Comparison of ENCODE assay signal across 10 mouse cellular contexts in the genomic region with DNA sequence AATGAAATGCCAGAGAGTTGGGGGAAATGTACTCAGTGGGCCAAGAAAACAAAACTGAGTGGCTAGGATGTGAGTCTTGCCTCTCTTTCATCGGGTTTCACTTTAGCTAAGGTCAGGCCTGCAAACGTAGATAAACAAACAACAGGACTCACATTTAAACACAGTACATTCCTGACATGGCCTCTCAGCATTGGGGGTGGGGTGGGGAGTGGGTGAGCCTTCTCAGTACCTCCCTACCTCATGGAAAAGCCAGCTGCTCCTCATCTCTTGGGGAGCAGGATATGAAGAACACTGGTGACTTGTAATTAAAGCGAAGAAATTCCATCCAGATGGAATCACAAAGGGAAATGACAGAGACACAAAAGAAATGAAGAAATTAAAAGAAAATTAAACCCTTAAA.
DNase-seq lines count a peak whose midpoint lies in the region; ATAC-seq and TF ChIP-seq lines count a peak whose summit lies in the region.
"Had no signal": no experiment of that assay in that cellular context is flagged by ENCODE, and none has a peak within 500 bp of the region (broad histone marks: within the 10 kb centered on the region; RNA-seq: fewer than 3 reads in every experiment).

No protein-coding gene starts in this region.

- no peak overlapping the region for H3K9ac ChIP-seq in hindbrain, embryonic 11.5 days (ENCODE audit: low read depth, low read length)
- H3K9ac ChIP-seq in hindbrain, embryonic 16.5 days (ENCODE audit: low read depth, low read length), result no peak overlapping the region
- no peak overlapping the region for H3K9ac ChIP-seq in midbrain, postnatal 0 days (replicated peaks; ENCODE audit: low read length, poor library complexity, severe bottlenecking)

- 61% methylated on average over 3 of the region's 3 CpGs for WGBS in hindbrain, embryonic 11.5 days
- WGBS in hindbrain, embryonic 16.5 days, result 55% methylated on average over 3 of the region's 3 CpGs
- 71% methylated on average over 3 of the region's 3 CpGs for WGBS in midbrain, embryonic 10.5 days
- 71% methylated on average over 3 of the region's 3 CpGs for WGBS in midbrain, postnatal 0 days

- H3K4me3 ChIP-seq in hindbrain, embryonic 11.5 days (ENCODE audit: low read depth, low read length), result no peak overlapping the region
- H3K4me3 ChIP-seq in hindbrain, embryonic 16.5 days (ENCODE audit: low read length), result no peak overlapping the region
- no peak overlapping the region for H3K4me3 ChIP-seq in midbrain, embryonic 10.5 days
- H3K4me3 ChIP-seq in midbrain, postnatal 0 days (ENCODE audit: low read depth, low read length), result no peak overlapping the region

- no peaks in the 10 kb centered on the region for H3K27me3 ChIP-seq in hindbrain, embryonic 11.5 days (ENCODE audit: control insufficient read depth, insufficient read depth, low read length)
- H3K27me3 ChIP-seq in hindbrain, embryonic 16.5 days (replicated peaks; ENCODE audit: control insufficient read depth, insufficient read depth, low read length), result no peaks in the 10 kb centered on the region
- no peaks in the 10 kb centered on the region for H3K27me3 ChIP-seq in midbrain, embryonic 10.5 days (ENCODE audit: low read depth, poor library complexity, severe bottlenecking)
- H3K27me3 ChIP-seq in midbrain, postnatal 0 days (ENCODE audit: insufficient read depth, low read length), result no peaks in the 10 kb centered on the region

- H3K4me1 ChIP-seq in hindbrain, embryonic 11.5 days (replicated peaks; ENCODE audit: control insufficient read depth, insufficient read depth, low read length), result no peaks in the 10 kb centered on the region
- H3K4me1 ChIP-seq in hindbrain, embryonic 16.5 days (ENCODE audit: control insufficient read depth, insufficient read depth, low read depth, low read length), result no peaks in the 10 kb centered on the region
- no peaks in the 10 kb centered on the region for H3K4me1 ChIP-seq in midbrain, embryonic 10.5 days
- no peaks in the 10 kb centered on the region for H3K4me1 ChIP-seq in midbrain, postnatal 0 days (ENCODE audit: insufficient read depth, low read length)

- peak; percentile 7 for DNase-seq in hindbrain, embryonic 11.5 days (ENCODE audit: low spot score)
- DNase-seq in midbrain, embryonic 10.5 days (ENCODE audit: low spot score), result peak; percentile 28
- no peak for DNase-seq in midbrain, postnatal 0 days (ENCODE audit: low spot score)
- peak; percentile 6 for DNase-seq in forelimb bud, embryonic 11.5 days (ENCODE audit: low read depth, low spot score)
- peak; percentile 42 for DNase-seq in yolk sac, embryonic 10.5 days (ENCODE audit: low spot score)
- DNase-seq in right cerebral cortex, postnatal 36 days (ENCODE audit: low spot score in 2 of 2), result no peak
- DNase-seq: adrenal gland, postnatal 10 days; layer of hippocampus, postnatal 36 days had no signal

- no peak overlapping the region for H3K27ac ChIP-seq in hindbrain, embryonic 11.5 days (ENCODE audit: low read depth, low read length)
- H3K27ac ChIP-seq in hindbrain, embryonic 16.5 days (ENCODE audit: low read depth, low read length), result no peak overlapping the region
- H3K27ac ChIP-seq in midbrain, embryonic 10.5 days (replicated peaks), result no peak overlapping the region
- H3K27ac ChIP-seq in midbrain, postnatal 0 days (ENCODE audit: low read depth, low read length), result no peak overlapping the region
- H3K27ac ChIP-seq: hindbrain, postnatal 0 days had no signal

- H3K9me3 ChIP-seq in hindbrain, embryonic 11.5 days (ENCODE audit: control insufficient read depth, low read length), result no peaks in the 10 kb centered on the region
- no peaks in the 10 kb centered on the region for H3K9me3 ChIP-seq in hindbrain, embryonic 16.5 days (ENCODE audit: control insufficient read depth, low read length)
- H3K9me3 ChIP-seq in midbrain, embryonic 10.5 days (replicated peaks), result no peaks in the 10 kb centered on the region
- no peaks in the 10 kb centered on the region for H3K9me3 ChIP-seq in midbrain, postnatal 0 days (ENCODE audit: low read length)

- no peak for ATAC-seq in hindbrain, embryonic 11.5 days (ENCODE audit: low FRiP score)
- no peak for ATAC-seq in hindbrain, embryonic 16.5 days
- no peak for ATAC-seq in midbrain, postnatal 0 days (ENCODE audit: low FRiP score)
- ATAC-seq: hindbrain, postnatal 0 days had no signal

- H3K36me3 ChIP-seq in hindbrain, embryonic 11.5 days (ENCODE audit: control insufficient read depth, insufficient read depth, low read length), result no peaks in the 10 kb centered on the region
- no peaks in the 10 kb centered on the region for H3K36me3 ChIP-seq in hindbrain, embryonic 16.5 days (ENCODE audit: control insufficient read depth, insufficient read depth, low read length)
- no peaks in the 10 kb centered on the region for H3K36me3 ChIP-seq in midbrain, embryonic 10.5 days
- H3K36me3 ChIP-seq in midbrain, postnatal 0 days (ENCODE audit: insufficient read depth, low read length), result no peaks in the 10 kb centered on the region

- TF ChIP-seq CTCF in midbrain, postnatal 0 days (IDR thresholded peaks at IDR 0.05), result no peak

- no peak overlapping the region for H3K4me2 ChIP-seq in hindbrain, embryonic 11.5 days (replicated peaks; ENCODE audit: low read depth, low read length)
- H3K4me2 ChIP-seq in hindbrain, embryonic 16.5 days (ENCODE audit: low read length), result no peak overlapping the region
- H3K4me2 ChIP-seq in midbrain, postnatal 0 days (ENCODE audit: low read depth, low read length, poor library complexity, severe bottlenecking), result no peak overlapping the region

Comparison
In these comparisons a context has a peak if more than half of its experiments do, and no peak if none do; other contexts are left out.
1. DNase-seq: peak in hindbrain, embryonic 11.5 days (single experiment), midbrain, embryonic 10.5 days (single experiment), forelimb bud, embryonic 11.5 days (single experiment) and yolk sac, embryonic 10.5 days (single experiment); none in midbrain, postnatal 0 days (single experiment) and right cerebral cortex, postnatal 36 days (0 of 2).